Mouse (Mus musculus) mature B cell (primary cell): ENCODE results near the gene Zfp507.

Experiments
- in situ Hi-C: fragments of 300-500 bp; cut with MboI; formaldehyde crosslinking; loops from 2 replicates; pipeline ENCODE4 v1.14.3; 2019

Gene Zfp507

DNA sequence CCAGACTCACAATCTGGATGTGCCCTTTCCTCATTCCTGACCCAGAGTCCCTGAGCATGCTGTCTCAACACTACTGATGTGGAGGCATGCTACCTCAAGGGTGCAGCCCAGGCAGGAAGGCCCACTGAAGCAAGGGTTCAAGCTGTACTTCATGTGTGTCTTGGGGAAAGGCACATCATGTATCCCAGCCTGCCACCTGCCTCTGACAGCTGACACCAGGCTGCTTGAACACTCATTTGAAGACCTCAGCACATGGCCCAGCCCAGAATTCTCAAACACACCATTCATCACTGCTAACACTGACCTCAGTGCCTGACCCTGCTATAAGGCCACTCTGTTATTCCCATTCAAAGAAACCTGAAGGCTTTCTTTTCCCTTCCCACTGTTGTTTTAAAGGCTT lies 20.6 kb downstream of the Zfp507 start:
- in situ Hi-C loops: no loop called here

- in situ Hi-C loops: no loop called here
Observed at GRCm38 (mm10) chr7:35774127-35774526, 28.7 kb downstream of the Zfp507 start.

DNA sequence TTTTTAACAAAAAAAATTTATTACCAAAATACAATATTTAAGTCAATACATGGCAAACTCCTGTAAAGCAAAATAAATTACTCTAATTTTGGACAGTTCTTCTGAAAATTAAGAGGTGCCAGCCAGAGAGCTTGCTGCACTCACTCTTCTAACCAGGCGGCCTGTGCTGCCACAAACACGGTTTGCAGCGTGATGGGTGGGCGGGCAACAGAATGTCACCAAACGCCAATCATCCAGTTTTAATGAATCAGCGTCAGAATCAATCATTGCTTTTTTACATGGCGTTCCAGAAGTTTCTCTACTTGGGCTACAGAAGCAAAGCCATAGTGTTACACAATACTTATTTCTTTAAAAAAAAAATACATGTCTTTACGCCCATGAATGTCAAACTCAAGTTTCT lies 30.5 kb downstream of the Zfp507 start:
- in situ Hi-C loops: no loop called here

- in situ Hi-C loops: no loop called here
Observed at GRCm38 (mm10) chr7:35771106-35771505, 31.7 kb downstream of the Zfp507 start.

DNA sequence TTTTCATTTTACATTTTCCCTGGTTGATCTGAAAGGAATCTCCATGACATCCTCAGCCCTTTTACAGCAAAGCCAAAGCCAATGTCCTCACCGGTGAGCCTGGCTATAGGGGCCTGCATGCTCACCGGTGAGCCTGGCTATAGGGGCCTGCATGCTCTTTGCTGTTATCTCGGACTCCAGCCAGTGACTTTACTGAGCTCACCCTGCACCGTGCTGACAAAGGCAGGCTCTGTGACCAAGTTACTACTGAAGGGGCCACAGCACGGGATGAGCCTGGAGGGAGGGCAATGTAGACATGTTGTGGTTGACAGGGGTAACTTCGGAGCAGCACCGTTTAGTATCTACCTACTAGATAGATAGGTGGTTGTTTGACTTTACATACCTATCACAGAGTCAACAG lies 32.7 kb downstream of the Zfp507 start:
- in situ Hi-C loops: no loop called here

DNA sequence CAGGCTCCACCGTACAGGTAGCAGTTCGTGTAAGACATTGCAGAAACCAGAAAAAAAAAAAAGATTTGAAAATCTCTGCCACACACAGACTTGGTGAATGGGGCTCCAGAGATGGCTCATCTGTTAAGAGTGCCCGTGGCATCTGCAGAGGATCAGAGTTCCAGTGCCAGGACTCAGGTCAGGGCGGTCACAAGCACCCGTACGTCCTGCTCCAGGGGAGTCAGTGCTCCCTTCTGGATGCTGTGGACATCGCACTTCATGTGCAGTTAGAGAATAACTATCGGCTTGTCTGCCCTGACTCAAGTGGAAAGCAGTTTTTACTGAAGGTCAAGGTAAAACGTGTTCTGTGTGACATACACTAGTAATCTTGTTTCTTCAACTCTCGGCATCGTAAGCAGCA lies 38.3 kb downstream of the Zfp507 start:
- in situ Hi-C loops: no loop called here

- in situ Hi-C loops: no loop called here
Observed at GRCm38 (mm10) chr7:35761801-35762200, 41.0 kb downstream of the Zfp507 start.

- in situ Hi-C loops: no loop called here
Observed at GRCm38 (mm10) chr7:35759602-35760001, 43.2 kb downstream of the Zfp507 start.

DNA sequence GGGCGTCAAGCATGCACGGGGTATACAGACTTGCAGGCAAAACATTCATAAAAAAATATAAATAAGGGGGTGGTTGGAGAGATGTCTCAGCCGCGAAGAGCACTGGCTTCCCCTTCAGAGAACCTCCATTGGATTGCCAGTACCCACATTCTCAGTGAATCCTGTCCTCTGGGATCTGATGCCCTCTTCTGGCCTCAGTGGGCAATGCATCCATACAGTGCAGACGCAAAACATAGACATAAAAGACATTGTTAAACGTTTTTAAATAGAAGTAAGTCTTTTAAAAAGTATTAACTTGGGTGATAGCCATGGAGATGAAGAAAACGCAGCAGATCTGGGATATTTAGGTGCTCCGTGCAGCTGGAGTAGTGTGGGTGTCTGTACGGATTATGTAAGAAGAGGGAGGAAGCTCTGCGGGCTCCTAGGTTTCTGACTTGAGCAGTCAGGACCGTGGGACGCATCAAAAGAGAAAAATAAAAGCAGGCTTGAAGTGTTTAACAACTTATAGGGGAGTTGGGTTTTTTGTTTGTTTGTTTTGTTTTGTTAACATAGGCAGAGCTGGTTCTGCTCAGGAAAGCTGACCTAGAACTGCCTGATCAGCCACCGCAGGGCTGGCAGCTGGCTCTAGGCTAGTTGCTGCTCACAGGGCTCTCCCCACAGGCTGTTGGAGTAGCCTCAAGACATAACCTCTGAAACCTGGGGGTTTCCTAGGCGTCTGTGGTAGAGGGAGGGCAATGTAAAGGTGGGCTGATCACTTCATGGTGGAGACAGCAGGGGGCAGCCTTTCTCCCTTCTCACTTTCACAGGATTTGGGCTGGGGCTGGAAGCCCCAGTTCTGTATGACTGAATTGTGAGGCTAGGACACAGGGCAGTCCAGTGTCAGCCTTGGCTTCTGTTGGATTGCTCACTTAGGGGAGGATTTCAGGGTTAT lies 46.0 kb downstream of the Zfp507 start:
- in situ Hi-C loops: no loop called here

DNA sequence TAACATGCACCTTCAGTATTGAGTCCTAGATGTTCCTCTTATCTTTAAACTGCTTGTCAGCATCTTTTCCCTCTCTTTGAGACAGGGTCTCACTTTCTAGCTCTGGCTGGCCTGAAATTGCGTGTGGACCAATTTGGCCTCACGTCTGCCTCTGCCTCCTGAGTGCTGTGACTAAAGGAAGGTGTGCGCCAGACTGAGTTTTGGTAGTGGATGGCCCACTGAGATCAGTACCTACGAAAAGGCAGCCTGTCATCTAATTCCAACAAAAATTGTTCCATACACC lies 48.0 kb downstream of the Zfp507 start:
- in situ Hi-C loops: no loop called here

DNA sequence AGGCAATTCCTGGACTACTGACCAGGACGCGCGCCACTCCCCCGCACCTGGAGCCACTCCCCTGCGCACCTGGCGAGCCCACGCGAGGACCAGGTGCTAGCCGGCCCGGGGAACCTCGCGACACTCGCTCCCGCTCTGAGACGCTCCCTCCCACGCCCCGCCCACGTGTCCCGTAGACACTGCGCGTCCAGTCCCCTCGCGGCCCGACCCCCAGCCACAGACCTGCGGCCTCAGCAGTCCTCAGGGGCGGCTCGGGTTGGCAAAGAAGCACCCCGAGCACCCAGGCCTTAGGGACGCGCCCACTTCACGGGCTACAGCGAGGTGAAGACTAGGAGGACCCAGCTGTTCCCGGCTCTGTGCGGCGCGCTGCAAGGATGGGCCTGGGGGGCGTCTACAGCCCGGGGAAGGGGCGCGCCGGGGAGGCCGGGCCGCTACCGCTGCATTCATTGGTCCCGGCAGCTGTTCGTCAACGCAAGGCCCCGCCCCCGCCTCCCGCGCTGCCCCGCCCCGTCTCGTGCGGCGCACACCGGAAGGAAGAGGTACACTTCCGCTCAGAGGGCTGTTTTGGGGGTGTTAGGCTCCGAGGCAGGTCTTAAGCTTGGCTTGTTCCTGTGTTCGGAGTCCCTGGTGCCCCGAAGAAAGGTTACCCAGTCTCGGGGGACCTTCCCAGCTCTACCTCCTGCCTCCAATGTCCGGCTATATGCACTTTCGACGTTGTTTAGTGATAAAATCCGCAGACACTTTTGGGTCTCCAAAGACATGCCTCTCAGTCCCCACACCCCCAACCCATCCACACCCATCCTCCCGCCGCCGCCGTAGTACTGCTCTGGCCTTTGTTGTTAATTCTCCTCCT lies 48.5 kb downstream of the Zfp507 start, which contains the start of gene Dpy19l3:
Dpy19l3 (minus strand) TSS at position 422 of the 853 bp plus-strand sequence.
- in situ Hi-C loops: no loop called here

DNA sequence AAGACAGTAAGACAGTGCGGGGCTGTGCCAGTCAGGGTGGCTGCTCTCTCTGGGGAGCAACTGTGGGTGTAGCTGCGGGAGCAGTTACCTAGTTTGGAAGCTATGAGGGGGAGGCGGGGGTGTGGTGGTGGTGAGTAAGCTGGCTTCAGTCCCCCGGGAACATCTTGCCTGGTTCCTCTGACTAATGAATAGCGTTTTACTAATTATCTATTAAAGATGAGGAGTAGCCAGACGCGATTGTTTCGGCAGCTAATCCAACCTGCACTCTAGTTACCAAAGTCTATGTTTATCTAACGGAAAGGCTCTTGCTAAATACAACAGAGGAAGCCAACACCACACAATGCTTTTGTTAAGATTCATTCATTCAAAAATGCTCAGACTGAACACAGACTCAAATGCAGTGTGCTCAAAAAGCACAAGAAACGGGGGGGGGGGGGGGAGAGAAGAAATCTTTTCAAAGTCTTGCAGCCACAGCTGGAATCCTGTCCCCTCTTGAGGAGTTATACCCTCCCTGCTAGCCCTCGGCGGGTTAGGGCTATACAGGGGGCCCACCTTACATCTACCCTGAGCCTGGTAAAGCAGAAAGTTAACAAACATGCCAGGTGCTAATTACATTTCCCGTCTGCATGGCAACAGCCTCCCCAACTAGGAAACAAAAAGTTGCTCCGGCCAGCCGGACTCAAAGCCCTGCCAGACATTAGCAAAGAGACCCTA lies 49.3 kb downstream of the Zfp507 start:
- in situ Hi-C loops: no loop called here

GRCm38 (mm10) chr7:35750873-35751272 lies 51.9 kb downstream of the Zfp507 start:
- in situ Hi-C loops: no loop called here

- in situ Hi-C loops: no loop called here
Observed at GRCm38 (mm10) chr7:35747397-35747964, 55.3 kb downstream of the Zfp507 start.

DNA sequence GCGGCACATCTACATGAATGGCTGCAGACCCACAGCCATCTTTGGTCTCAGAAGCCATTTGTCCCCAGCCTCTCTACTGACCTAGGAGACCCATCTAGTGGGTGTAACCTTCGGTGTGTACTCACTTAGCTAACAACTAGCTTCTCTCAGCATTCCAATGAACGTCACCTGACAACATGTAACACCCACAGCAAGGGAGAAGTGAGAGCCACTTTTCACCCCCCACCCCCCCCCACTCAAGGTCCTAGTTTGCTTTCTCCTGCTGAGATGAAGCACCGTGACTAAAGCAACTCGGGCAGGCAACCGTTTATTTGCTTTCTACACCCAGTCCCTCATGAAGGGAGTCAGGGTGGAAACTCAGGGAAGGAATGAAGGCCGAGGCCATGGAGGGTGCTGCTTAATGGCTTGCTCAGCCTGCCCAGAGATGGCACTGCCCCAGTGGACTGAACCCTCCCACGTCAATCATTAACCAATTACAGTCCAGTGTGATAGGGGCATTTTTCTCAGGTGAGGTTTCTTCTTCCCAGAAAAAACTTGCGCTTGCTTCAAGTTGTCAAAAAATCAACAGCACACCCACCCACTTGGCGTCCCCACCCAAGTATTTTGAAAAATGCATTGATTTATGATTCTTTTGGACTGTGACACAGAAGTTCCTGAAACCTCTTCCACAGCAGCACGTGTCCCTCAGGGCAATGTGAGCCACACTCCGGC lies 56.0 kb downstream of the Zfp507 start:
- in situ Hi-C loops: no loop called here

- in situ Hi-C loops: no loop called here
Observed at GRCm38 (mm10) chr7:35745281-35745702, 57.5 kb downstream of the Zfp507 start.

GRCm38 (mm10) chr7:35744771-35745170 lies 58.0 kb downstream of the Zfp507 start:
- in situ Hi-C loops: no loop called here

GRCm38 (mm10) chr7:35742310-35742709 lies 60.5 kb downstream of the Zfp507 start:
- in situ Hi-C loops: no loop called here

DNA sequence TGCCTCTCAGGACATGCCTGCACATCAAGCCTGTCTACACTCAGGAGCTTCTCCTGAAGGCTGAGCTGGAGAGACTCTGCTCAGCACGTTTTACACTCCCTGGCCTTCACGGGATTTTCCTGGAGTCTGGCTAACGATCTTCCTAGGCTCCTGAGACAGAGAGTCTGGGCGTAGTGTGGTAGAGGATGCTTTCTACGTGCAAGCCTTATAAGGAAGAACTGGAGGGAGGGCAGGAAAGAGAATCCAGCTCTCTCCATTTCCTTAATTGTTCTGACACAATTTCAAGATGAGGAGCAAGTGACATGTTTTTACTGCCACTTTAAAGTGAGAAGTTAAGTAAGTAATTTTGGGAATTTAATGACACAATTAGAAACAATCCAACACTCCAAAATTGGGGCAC lies 60.9 kb downstream of the Zfp507 start:
- in situ Hi-C loops: no loop called here

GRCm38 (mm10) chr7:35740489-35741230 lies 62.1 kb downstream of the Zfp507 start:
- in situ Hi-C loops: no loop called here

- in situ Hi-C loops: no loop called here
Observed at GRCm38 (mm10) chr7:35738871-35739270, 63.9 kb downstream of the Zfp507 start.
